11 mouse cellular contexts compared by ENCODE assay signal in genomic region chr7:68667215-68667614, GRCm38 (mm10).
A peak's percentile ranks its signal among the peaks of the same experiment; 100 is the strongest.
DNase-seq lines count a peak whose midpoint lies in the region; TF ChIP-seq lines count a peak whose summit lies in the region.
"Had no signal": no experiment of that assay in that cellular context is flagged by ENCODE, and none has a peak within 500 bp of the region (broad histone marks: within the 10 kb centered on the region; RNA-seq: fewer than 3 reads in every experiment).

No protein-coding gene starts in this region.

- TF ChIP-seq POLR2A in cerebellum, adult 2 months (IDR thresholded peaks at IDR 0.05; ENCODE audit: borderline replicate concordance, insufficient read depth, low read length): no peak

- no peaks in the 10 kb centered on the region for H3K27me3 ChIP-seq in cerebellum, adult 2 months (ENCODE audit: control insufficient read depth, insufficient read depth, low read length)
- H3K27me3 ChIP-seq: embryonic facial prominence, embryonic 12.5 days; heart, embryonic 13.5 days; midbrain, embryonic 12.5 days had no signal

- no peaks in the 10 kb centered on the region for H3K4me1 ChIP-seq in cerebellum, adult 2 months (ENCODE audit: control insufficient read depth, insufficient read depth, low read length)
- H3K4me1 ChIP-seq: embryonic facial prominence, embryonic 12.5 days; heart, embryonic 13.5 days; midbrain, embryonic 12.5 days had no signal

- no peak for TF ChIP-seq CTCF in cerebellum, adult 2 months (IDR thresholded peaks at IDR 0.05; ENCODE audit: borderline replicate concordance, insufficient read depth, low read depth, low read length)

- no peak overlapping the region for H3K27ac ChIP-seq in cerebellum, adult 2 months (ENCODE audit: insufficient read depth, low read length)
- H3K27ac ChIP-seq: embryonic facial prominence, embryonic 12.5 days; heart, embryonic 13.5 days; midbrain, embryonic 12.5 days had no signal

- 65% methylated on average over 4 of the region's 4 CpGs for WGBS in cerebellum, adult 2 months

- no peak overlapping the region for H3K4me3 ChIP-seq in cerebellum, adult 2 months (replicated peaks; ENCODE audit: insufficient read depth, low read depth, low read length)
- H3K4me3 ChIP-seq: embryonic facial prominence, embryonic 12.5 days; heart, embryonic 13.5 days; midbrain, embryonic 12.5 days had no signal

- peak; percentile 24 to 27 for DNase-seq in cerebellum, postnatal 10 days
- DNase-seq in cerebellum, adult 2 months: no peak
- DNase-seq in layer of hippocampus, postnatal 10 days (ENCODE audit: low spot score in 2 of 2): peak; percentile 14 to 27
- DNase-seq in layer of hippocampus, adult 8-10 months (ENCODE audit: low spot score in 2 of 2): no peak
- DNase-seq in ZHBTc4 (ENCODE audit: low read depth, low spot score): peak; percentile 18
- peak; percentile 25 for DNase-seq in lung, postnatal 10 days
- no peak for DNase-seq in ovary, adult 18-20 months (ENCODE audit: low spot score)
- DNase-seq in thymus, postnatal 36 days: no peak

Comparison
In these comparisons a context has a peak if more than half of its experiments do, and no peak if none do; other contexts are left out.
1. DNase-seq: peak in cerebellum, postnatal 10 days (2 of 2), layer of hippocampus, postnatal 10 days (2 of 2), ZHBTc4 (single experiment) and lung, postnatal 10 days (single experiment); none in cerebellum, adult 2 months (0 of 2), layer of hippocampus, adult 8-10 months (0 of 2), ovary, adult 18-20 months (single experiment) and thymus, postnatal 36 days (0 of 2).